Mouse (Mus musculus) R1 (cell line): ENCODE measurements around the gene Ctnnd1.
A peak's percentile ranks its signal among the peaks of the same experiment; 100 is the strongest.
"Not testable (repeated sequence)": the region's sequence is repeated elsewhere in the genome, so short reads cannot be mapped to it uniquely, and the experiment has no call there.

ENCODE experiments used
- DNase-seq: peaks from one replicate; pipeline ENCODE4 v3.0.0-alpha.2; 2018; ENCODE audit warnings: low read depth, low spot score

Ctnnd1 gene

GRCm38 (mm10) chr2:84650464-84651195, at the start of gene Ctnnd1:
Gene Ctnnd1, minus strand, starts transcription at chr2:84650765.
- peak; percentile 94 for DNase-seq

- DNase-seq: no peak
Measured at GRCm38 (mm10) chr2:84695007-84695695, 44.6 kb upstream of the Ctnnd1 start.

GRCm38 (mm10) chr2:84690050-84690449, 39.5 kb upstream of the Ctnnd1 start:
- no peak for DNase-seq

GRCm38 (mm10) chr2:84688080-84688844, 37.7 kb upstream of the Ctnnd1 start:
- no peak for DNase-seq

GRCm38 (mm10) chr2:84682605-84683183, 32.1 kb upstream of the Ctnnd1 start:
- no peak for DNase-seq

GRCm38 (mm10) chr2:84679016-84679415, 28.5 kb upstream of the Ctnnd1 start, which contains the start of gene Tmx2:
Gene Tmx2, minus strand, starts transcription at chr2:84679140.
- no peak for DNase-seq

- peak; percentile 100 for DNase-seq
Measured at GRCm38 (mm10) chr2:84677968-84678880, 27.7 kb upstream of the Ctnnd1 start, which contains the start of the genes Gm28635 and Med19. Gene Gm28635, minus strand, starts transcription at chr2:84678041. Gene Med19, plus strand, starts transcription at chr2:84678402.

GRCm38 (mm10) chr2:84677270-84677967, 26.9 kb upstream of the Ctnnd1 start:
- peak; percentile 90 for DNase-seq

GRCm38 (mm10) chr2:84671535-84671934, 21.0 kb upstream of the Ctnnd1 start:
- DNase-seq: not testable (repeated sequence)

GRCm38 (mm10) chr2:84670569-84670933, 20.0 kb upstream of the Ctnnd1 start, which contains the start of gene Selenoh:
Gene Selenoh, minus strand, starts transcription at chr2:84670770.
- DNase-seq: peak; percentile 99

- no peak for DNase-seq
Measured at GRCm38 (mm10) chr2:84669828-84670568, 19.4 kb upstream of the Ctnnd1 start.

- DNase-seq: no peak
Measured at GRCm38 (mm10) chr2:84666081-84666480, 15.5 kb upstream of the Ctnnd1 start.

GRCm38 (mm10) chr2:84662866-84663265, 12.3 kb upstream of the Ctnnd1 start:
- DNase-seq: peak; percentile 83

- DNase-seq: peak; percentile 92
Measured at GRCm38 (mm10) chr2:84660253-84660652, 9.7 kb upstream of the Ctnnd1 start.

GRCm38 (mm10) chr2:84658806-84659205, 8.2 kb upstream of the Ctnnd1 start, which contains the start of gene Btbd18:
Gene Btbd18, plus strand, starts transcription at chr2:84659079.
- peak; percentile 75 for DNase-seq

GRCm38 (mm10) chr2:84655864-84656263, 5.3 kb upstream of the Ctnnd1 start:
- no peak for DNase-seq

GRCm38 (mm10) chr2:84653354-84653753, 2.8 kb upstream of the Ctnnd1 start:
- DNase-seq: no peak

GRCm38 (mm10) chr2:84649674-84650073, 891 bp downstream of the Ctnnd1 start:
- peak; percentile 40 for DNase-seq

- no peak for DNase-seq
Measured at GRCm38 (mm10) chr2:84648369-84648768, 2.2 kb downstream of the Ctnnd1 start.
